Mouse (Mus musculus): ENCODE measurements at regions not wholly inside any gene's neighbourhood (a gene's known extent, or its start where the extent isn't known, plus 50 kb on each side); places are given as distances from the start of the nearest gene placed in this dataset.

DNA sequence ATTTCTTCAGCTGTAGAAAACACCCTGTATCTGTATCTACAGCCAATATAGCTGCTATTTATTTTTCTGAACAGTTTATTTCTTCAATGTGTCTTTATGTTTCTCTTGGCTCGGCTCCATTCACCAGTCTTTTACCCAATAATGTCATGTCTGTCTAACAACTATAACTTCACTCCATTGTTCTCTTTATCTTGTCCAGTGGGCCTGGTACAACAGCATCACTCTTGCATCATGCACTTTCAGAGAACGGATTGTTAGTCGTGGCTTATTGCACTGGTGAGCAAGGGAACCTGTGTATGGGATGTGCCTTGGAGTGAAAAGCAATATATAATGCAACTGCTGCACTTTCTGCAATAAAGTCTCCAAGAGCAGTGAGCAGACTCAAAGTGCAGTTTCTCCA, 299.6 kb upstream of the Marcks start:
- no peak overlapping the region for H3K4me3 ChIP-seq (ENCODE audit: insufficient read depth in 1 of 2, low read depth in 2 of 2, low read length in 2 of 2)
- no peaks in the 10 kb centered on the region for H3K9me3 ChIP-seq (ENCODE audit: control insufficient read depth, low read length)
- TF ChIP-seq EP300 (IDR thresholded peaks at IDR 0.05; ENCODE audit: low read depth), result no peak
- TF ChIP-seq CTCF (IDR thresholded peaks at IDR 0.05; ENCODE audit: low read depth), result no peak
- no peak overlapping the region for H3K4me2 ChIP-seq (ENCODE audit: low read depth)
- ATAC-seq (ENCODE audit: insufficient read depth) (no peak), DNase-seq (ENCODE audit: low read depth in 3 of 3, low spot score in 3 of 3) (no peak)
- no peaks in the 10 kb centered on the region for H3K36me3 ChIP-seq (replicated peaks; ENCODE audit: control insufficient read depth, insufficient read depth, low read depth)
- H3K9ac ChIP-seq (replicated peaks), result no peak overlapping the region
- no peaks in the 10 kb centered on the region for H3K27me3 ChIP-seq (ENCODE audit: control insufficient read depth, insufficient read depth, low read length)
- no peaks in the 10 kb centered on the region for H3K4me1 ChIP-seq (replicated peaks; ENCODE audit: control insufficient read depth in 2 of 2, insufficient read depth in 2 of 2, low read length in 1 of 2)
- WGBS (ENCODE audit: insufficient replicate concordance), result 52% methylated on average over 3 of the region's 3 CpGs
- H3K27ac ChIP-seq, result no peak overlapping the region

DNA sequence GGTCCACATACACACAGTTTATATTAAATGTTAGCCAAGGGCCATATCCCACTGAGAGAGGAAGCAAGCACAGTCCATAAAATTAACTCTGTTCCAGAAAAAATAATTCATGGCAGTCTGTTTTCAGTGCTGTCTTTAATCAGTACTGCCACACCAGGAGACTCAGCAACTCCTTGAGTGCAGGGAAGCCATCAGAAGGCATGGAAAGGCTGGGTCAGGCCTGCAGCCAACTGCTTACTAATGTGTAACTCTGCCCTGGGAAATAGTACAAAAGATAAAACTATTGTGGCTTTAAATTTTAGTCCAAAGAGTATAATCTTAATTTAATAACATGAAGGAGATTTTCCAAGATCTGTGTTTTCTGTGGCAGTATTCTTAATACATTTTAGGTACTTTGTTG, 298.1 kb upstream of the Marcks start:
- no peak overlapping the region for H3K4me3 ChIP-seq (ENCODE audit: insufficient read depth in 1 of 2, low read depth in 2 of 2, low read length in 2 of 2)
- no peak for DNase-seq (ENCODE audit: low read depth in 3 of 3, low spot score in 3 of 3)
- H3K27me3 ChIP-seq (ENCODE audit: control insufficient read depth, insufficient read depth, low read length), result no peaks in the 10 kb centered on the region
- no peaks in the 10 kb centered on the region for H3K4me1 ChIP-seq (replicated peaks; ENCODE audit: control insufficient read depth in 2 of 2, insufficient read depth in 2 of 2, low read length in 1 of 2)
- no peak overlapping the region for H3K27ac ChIP-seq
- H3K4me2 ChIP-seq (ENCODE audit: low read depth), result no peak overlapping the region
- H3K36me3 ChIP-seq (replicated peaks; ENCODE audit: control insufficient read depth, insufficient read depth, low read depth), result no peaks in the 10 kb centered on the region
- H3K9me3 ChIP-seq (ENCODE audit: control insufficient read depth, low read length), result no peaks in the 10 kb centered on the region
- no peak overlapping the region for H3K9ac ChIP-seq (replicated peaks)
- TF ChIP-seq EP300 (IDR thresholded peaks at IDR 0.05; ENCODE audit: low read depth) (no peak), CTCF (IDR thresholded peaks at IDR 0.05; ENCODE audit: low read depth) (no peak)
- ATAC-seq (ENCODE audit: insufficient read depth), result no peak

DNA sequence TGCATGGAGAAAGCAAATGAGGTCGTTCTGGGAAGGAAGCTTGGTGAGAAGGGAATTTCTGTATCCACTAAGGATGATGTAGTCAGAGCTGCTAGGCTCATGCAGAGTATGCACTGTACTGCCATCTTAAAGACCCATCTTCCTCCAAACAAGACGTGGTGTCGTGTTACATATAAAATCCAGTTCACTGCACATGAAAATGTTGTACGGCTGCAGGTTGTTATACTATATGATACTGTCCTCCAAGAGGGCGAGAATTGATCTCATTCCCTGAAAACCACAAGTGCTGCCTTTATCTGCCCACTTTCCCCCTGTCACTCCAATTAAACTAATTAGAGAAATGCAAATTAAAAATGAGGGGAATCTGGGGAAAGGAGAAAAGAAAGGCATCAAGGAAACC, 295.5 kb upstream of the Marcks start:
- 58% methylated on average over 5 of the region's 5 CpGs for WGBS (ENCODE audit: insufficient replicate concordance)
- DNase-seq (ENCODE audit: low read depth in 3 of 3, low spot score in 3 of 3) (no peak), ATAC-seq (ENCODE audit: insufficient read depth) (no peak)
- Histone ChIP-seq H3K4me3 (ENCODE audit: insufficient read depth in 1 of 2, low read depth in 2 of 2, low read length in 2 of 2) (no peak overlapping the region), H3K9ac (replicated peaks) (no peak overlapping the region), H3K36me3 (replicated peaks; ENCODE audit: control insufficient read depth, insufficient read depth, low read depth) (no peaks in the 10 kb centered on the region), H3K27me3 (ENCODE audit: control insufficient read depth, insufficient read depth, low read length) (no peaks in the 10 kb centered on the region), H3K9me3 (ENCODE audit: control insufficient read depth, low read length) (no peaks in the 10 kb centered on the region), H3K4me2 (ENCODE audit: low read depth) (no peak overlapping the region), H3K27ac (no peak overlapping the region), H3K4me1 (replicated peaks; ENCODE audit: control insufficient read depth in 2 of 2, insufficient read depth in 2 of 2, low read length in 1 of 2) (no peaks in the 10 kb centered on the region)
- TF ChIP-seq EP300 (IDR thresholded peaks at IDR 0.05; ENCODE audit: low read depth) (no peak), CTCF (IDR thresholded peaks at IDR 0.05; ENCODE audit: low read depth) (no peak)

DNA sequence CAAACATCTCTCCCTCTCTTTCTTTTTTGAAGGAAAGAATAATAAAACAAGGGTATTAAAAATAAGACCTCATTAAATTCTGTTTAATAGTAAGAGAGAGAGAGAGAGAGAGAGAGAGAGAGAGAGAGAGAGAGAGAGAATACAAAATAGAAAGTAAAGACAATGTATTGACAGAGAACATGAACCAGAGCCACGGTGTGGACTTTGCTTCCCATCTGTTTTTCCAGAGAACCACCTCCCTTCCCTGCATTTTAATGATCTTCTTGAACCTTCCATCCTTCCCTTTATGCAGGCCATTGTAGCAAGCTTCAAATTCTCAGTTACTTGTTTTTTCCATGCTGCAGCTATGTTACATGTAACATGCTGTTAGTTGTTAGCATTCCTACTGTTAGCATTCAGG, 284.3 kb upstream of the Marcks start:
- Histone ChIP-seq H3K36me3 (replicated peaks; ENCODE audit: control insufficient read depth, insufficient read depth, low read depth) (no peaks in the 10 kb centered on the region), H3K4me1 (replicated peaks; ENCODE audit: control insufficient read depth in 2 of 2, insufficient read depth in 2 of 2, low read length in 1 of 2) (no peaks in the 10 kb centered on the region), H3K27ac (no peak overlapping the region), H3K27me3 (ENCODE audit: control insufficient read depth, insufficient read depth, low read length) (no peaks in the 10 kb centered on the region), H3K4me3 (ENCODE audit: insufficient read depth in 1 of 2, low read depth in 2 of 2, low read length in 2 of 2) (no peak overlapping the region), H3K4me2 (ENCODE audit: low read depth) (no peak overlapping the region), H3K9ac (replicated peaks) (no peak overlapping the region), H3K9me3 (ENCODE audit: control insufficient read depth, low read length) (no peaks in the 10 kb centered on the region)
- no peak for TF ChIP-seq EP300 (IDR thresholded peaks at IDR 0.05; ENCODE audit: low read depth)
- 45% methylated on average over 1 of the region's 1 CpGs for whole genome bisulfite sequencing (ENCODE audit: insufficient replicate concordance)
- DNase-seq (ENCODE audit: low read depth in 3 of 3, low spot score in 3 of 3) (no peak), ATAC-seq (ENCODE audit: insufficient read depth) (no peak)

DNA sequence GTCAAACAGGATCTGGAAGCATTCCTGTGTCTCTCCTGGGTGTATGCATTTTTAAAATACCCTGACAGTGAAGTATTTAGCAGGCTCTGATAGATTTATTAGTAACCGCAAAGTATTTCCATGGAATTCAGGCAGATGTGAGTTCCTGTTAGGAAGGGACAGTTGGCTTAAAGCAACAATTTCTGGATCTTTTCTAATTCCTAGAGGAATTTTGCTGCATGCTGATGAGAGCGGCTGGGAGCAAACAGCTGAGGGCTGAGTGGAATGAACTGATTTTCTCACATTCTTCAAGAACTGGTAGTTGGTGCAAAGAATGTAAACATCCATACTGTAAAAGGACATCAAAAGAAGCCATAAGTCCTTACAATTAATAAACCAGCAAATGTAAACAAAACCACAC, 283.9 kb upstream of the Marcks start:
- WGBS (ENCODE audit: insufficient replicate concordance), result 74% methylated on average over 2 of the region's 2 CpGs
- DNase-seq (ENCODE audit: low read depth in 3 of 3, low spot score in 3 of 3), result no peak
- H3K36me3 ChIP-seq (replicated peaks; ENCODE audit: control insufficient read depth, insufficient read depth, low read depth), result no peaks in the 10 kb centered on the region
- H3K4me2 ChIP-seq (ENCODE audit: low read depth), result no peak overlapping the region
- no peak overlapping the region for H3K4me3 ChIP-seq (ENCODE audit: insufficient read depth in 1 of 2, low read depth in 2 of 2, low read length in 2 of 2)
- H3K9ac ChIP-seq (replicated peaks), result no peak overlapping the region
- TF ChIP-seq EP300 (IDR thresholded peaks at IDR 0.05; ENCODE audit: low read depth) (no peak), CTCF (IDR thresholded peaks at IDR 0.05; ENCODE audit: low read depth) (no peak)
- no peak overlapping the region for H3K27ac ChIP-seq
- no peak for ATAC-seq (ENCODE audit: insufficient read depth)
- no peaks in the 10 kb centered on the region for H3K27me3 ChIP-seq (ENCODE audit: control insufficient read depth, insufficient read depth, low read length)
- no peaks in the 10 kb centered on the region for H3K9me3 ChIP-seq (ENCODE audit: control insufficient read depth, low read length)
- H3K4me1 ChIP-seq (replicated peaks; ENCODE audit: control insufficient read depth in 2 of 2, insufficient read depth in 2 of 2, low read length in 1 of 2), result no peaks in the 10 kb centered on the region

DNA sequence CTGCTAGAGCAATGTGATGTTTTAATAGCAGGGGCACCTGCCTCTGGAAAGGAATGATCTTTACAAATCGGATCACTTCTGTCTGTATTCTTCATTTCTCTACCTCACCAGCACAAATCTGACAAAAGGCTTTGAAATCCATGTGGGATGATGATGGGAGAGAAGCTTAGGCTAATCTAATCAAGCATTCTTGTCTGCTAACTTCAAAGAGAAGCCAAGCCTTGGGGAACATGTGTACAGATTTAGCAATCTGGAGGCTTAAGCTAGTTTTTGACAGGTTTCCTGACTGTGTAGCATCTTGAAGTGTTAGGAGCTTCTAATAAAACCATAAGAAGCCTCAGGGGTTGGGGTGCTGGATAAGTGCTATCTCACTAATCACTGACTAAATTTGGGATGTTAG, 277.6 kb upstream of the Marcks start:
- DNase-seq (ENCODE audit: low read depth in 3 of 3, low spot score in 3 of 3) (no peak), ATAC-seq (ENCODE audit: insufficient read depth) (no peak)
- Histone ChIP-seq H3K27me3 (ENCODE audit: control insufficient read depth, insufficient read depth, low read length) (no peaks in the 10 kb centered on the region), H3K9me3 (ENCODE audit: control insufficient read depth, low read length) (no peaks in the 10 kb centered on the region), H3K9ac (replicated peaks) (no peak overlapping the region), H3K27ac (no peak overlapping the region), H3K4me2 (ENCODE audit: low read depth) (no peak overlapping the region), H3K4me1 (replicated peaks; ENCODE audit: control insufficient read depth in 2 of 2, insufficient read depth in 2 of 2, low read length in 1 of 2) (no peaks in the 10 kb centered on the region), H3K4me3 (ENCODE audit: insufficient read depth in 1 of 2, low read depth in 2 of 2, low read length in 2 of 2) (no peak overlapping the region), H3K36me3 (replicated peaks; ENCODE audit: control insufficient read depth, insufficient read depth, low read depth) (no peaks in the 10 kb centered on the region)
- WGBS (ENCODE audit: insufficient replicate concordance), result 41% methylated on average over 1 of the region's 1 CpGs
- TF ChIP-seq CTCF (IDR thresholded peaks at IDR 0.05; ENCODE audit: low read depth), result no peak
